Mouse (Mus musculus): ENCODE data around the gene Sp7. TPM values are rescaled to one million over a fixed set of nuclear protein-coding genes. Genes with fewer than 3 reads are reported as not detected.

The Sp7 gene
- under 1 TPM; 0.27 to 0.61 TPM for total RNA-seq (2021)
- long read RNA-seq, experiment 1, result 0 reads
- long read RNA-seq, experiment 2, result 0 reads

DNA sequence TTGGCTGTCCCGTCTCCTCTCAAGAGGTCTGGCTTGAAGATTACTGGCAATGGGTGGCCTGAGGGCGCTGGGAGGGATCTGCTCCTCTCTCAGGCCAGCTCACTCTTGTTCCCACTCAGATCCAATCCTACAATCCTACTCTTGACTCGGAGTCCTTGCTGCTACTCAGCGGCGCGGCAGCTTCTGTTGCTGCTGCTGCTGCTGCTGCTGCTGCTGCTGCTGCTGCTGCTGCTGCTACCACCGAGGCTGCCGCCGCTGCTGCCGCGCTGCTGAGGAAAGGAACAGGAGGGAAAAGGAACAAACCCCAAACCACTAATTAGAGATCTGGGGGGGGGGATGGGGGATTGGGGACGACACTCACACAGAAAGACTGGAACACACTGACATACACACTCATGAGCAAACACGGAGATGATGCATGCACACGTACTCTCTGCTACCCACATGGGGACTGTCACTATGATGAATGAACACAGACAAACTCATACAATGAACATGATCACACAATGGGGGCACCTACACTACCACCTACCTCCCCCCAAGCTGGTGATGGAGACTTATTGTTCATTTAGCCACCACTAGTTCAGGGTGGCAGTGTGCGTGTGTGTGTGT lies at the start of gene Sp7:
Sp7 (minus strand) TSS at position 450 of the 612 bp plus-strand sequence.
- intact Hi-C loops (cut with DNase I), result no loop called here
- Histone ChIP-seq H3K27ac (no peak within 1 kb of the TSS), H3K4me3 (no peak within 1 kb of the TSS)
- no peak for DNase-seq (ENCODE audit: extremely low spot score in 1 of 2, low spot score in 2 of 2)
- no peak for TF ChIP-seq CTCF (IDR thresholded peaks at IDR 0.05)

DNA sequence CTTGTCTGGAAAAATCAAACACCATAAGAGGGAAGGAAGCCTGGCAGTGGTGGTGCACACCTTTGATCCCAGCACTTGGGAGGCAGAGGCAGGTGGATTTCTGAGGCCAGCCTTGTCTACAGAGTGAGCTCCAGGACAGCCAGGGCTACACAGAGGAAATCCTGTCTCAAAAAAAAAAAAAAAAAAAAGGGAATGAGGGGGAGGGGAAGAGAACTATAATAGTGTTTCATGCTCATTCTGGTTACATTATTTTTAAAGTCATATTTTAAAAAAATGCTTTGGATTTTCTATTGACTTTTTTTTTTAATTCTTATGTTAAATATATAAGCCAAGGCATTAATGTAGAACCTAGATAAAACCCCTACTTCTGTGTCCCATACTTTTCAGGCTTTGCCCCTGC lies 46.7 kb upstream of the Sp7 start:
- TF ChIP-seq CTCF (IDR thresholded peaks at IDR 0.05), result no peak
- no peak for DNase-seq (ENCODE audit: extremely low spot score in 1 of 2, low spot score in 2 of 2)
- intact Hi-C loops (cut with DNase I), result no loop called here
- H3K4me3 ChIP-seq, result no peak overlapping the region
- H3K27ac ChIP-seq, result no peak overlapping the region

DNA sequence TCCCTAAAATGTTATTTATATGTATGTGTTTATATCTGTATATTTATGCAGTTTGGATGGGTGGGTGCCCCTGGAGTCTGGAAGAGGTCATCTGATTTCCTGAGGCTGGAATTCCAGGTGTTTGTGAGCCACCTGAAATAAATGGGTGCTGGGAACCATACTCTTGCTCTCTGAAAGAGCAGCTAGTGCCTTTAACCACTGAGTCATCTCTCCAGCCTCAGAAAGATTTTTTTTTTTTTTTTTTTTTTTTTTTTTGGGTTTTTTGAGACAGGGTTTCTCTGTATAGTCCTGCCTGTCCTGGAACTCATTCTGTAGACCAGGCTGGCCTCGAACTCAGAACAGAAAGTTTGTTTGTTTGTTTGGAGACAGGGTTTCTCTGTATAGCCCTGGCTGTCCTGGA lies 44.1 kb upstream of the Sp7 start:
- DNase-seq (ENCODE audit: extremely low spot score in 1 of 2, low spot score in 2 of 2), result no peak

DNA sequence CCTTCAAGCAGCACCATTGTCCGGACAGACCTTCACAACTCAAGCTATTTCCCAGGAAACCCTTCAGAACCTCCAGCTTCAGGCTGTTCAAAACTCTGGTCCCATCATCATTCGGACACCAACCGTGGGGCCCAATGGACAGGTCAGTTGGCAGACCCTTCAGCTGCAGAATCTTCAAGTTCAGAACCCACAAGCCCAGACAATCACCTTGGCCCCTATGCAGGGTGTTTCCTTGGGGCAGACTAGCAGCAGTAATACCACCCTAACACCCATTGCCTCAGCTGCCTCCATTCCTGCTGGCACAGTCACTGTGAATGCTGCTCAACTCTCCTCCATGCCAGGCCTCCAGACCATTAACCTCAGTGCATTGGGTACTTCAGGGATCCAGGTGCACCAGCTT lies 42.3 kb upstream of the Sp7 start:
- intact Hi-C loops (cut with DNase I), result loop anchor here (5.0 kb wide), 1 partner anchor 108 kb away; the partner anchor contains the start of genes Map3k12 and Tarbp2
- no peak for TF ChIP-seq CTCF (IDR thresholded peaks at IDR 0.05)

More for the DNA sequence above, 44.1 kb upstream of the Sp7 start:
- TF ChIP-seq CTCF (IDR thresholded peaks at IDR 0.05), result no peak
- Histone ChIP-seq H3K27ac (no peak overlapping the region), H3K4me3 (no peak overlapping the region)
- intact Hi-C loops (cut with DNase I), result no loop called here

DNA sequence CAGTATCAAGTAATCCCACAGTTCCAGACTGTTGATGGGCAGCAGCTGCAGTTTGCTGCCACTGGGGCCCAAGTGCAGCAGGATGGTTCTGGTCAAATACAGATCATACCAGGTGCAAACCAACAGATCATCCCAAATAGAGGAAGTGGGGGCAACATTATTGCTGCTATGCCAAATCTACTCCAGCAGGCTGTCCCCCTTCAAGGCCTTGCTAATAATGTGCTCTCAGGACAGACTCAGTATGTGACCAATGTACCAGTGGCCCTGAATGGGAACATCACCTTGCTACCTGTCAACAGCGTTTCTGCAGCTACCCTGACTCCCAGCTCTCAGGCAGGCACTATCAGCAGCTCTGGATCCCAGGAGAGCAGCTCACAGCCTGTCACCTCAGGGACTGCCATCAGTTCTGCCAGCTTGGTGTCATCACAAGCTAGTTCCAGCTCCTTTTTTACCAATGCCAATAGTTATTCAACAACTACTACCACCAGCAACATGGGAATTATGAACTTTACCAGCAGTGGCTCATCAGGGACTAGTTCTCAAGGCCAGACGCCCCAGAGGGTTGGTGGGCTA lies 41.7 kb upstream of the Sp7 start:
- no peak overlapping the region for H3K27ac ChIP-seq
- intact Hi-C loops (cut with DNase I), result loop anchor here (5.0 kb wide), 1 partner anchor 109 kb away; the partner anchor contains the start of genes Map3k12 and Tarbp2
- no peak for DNase-seq (ENCODE audit: extremely low spot score in 1 of 2, low spot score in 2 of 2)
- no peak for TF ChIP-seq CTCF (IDR thresholded peaks at IDR 0.05)
- H3K4me3 ChIP-seq, result no peak overlapping the region

More for the DNA sequence above, 42.3 kb upstream of the Sp7 start:
- Histone ChIP-seq H3K27ac (no peak overlapping the region), H3K4me3 (no peak overlapping the region)
- DNase-seq (ENCODE audit: extremely low spot score in 1 of 2, low spot score in 2 of 2), result no peak

DNA sequence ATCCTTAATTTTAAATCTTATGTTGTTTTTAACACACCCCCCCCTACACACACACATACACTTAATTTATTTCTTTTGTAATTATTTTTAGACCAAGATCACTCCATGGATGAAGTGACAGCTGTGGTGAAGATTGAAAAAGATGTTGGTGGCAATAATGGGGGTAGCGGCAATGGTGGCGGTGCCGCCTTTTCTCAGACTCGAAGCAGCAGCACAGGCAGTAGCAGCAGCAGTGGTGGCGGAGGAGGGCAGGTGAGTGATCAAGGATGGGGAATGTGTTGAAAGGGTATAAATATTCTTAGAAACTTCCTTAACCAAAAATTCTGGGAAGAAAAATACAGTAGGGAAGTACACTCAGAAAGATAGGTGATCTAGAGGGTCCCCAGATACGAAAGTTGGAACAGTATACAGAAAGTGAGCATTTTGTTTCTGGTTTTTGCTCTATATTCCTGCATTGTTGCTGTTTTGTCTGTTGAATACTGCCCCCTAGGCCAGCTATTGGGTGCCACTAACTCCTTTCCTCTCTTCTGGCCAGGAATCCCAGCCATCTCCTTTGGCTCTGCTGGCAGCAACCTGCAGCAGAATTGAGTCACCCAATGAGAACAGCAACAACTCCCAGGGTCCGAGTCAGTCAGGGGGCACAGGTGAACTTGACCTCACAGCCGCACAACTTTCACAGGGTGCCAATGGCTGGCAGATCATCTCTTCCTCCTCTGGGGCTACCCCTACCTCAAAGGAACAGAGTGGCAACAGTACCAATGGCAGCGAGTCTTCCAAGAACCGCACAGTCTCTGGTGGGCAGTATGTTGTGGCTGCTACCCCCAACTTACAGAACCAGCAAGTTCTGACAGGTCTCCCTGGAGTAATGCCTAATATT lies 40.9 kb upstream of the Sp7 start:
- TF ChIP-seq CTCF (IDR thresholded peaks at IDR 0.05), result peak; percentile 22
- no peak overlapping the region for H3K4me3 ChIP-seq
- no peak for DNase-seq (ENCODE audit: extremely low spot score in 1 of 2, low spot score in 2 of 2)
- intact Hi-C loops (cut with DNase I), result loop anchor here (5.0 kb wide), 1 partner anchor 109 kb away; the partner anchor contains the start of genes Map3k12 and Tarbp2
- H3K27ac ChIP-seq, result no peak overlapping the region

DNA sequence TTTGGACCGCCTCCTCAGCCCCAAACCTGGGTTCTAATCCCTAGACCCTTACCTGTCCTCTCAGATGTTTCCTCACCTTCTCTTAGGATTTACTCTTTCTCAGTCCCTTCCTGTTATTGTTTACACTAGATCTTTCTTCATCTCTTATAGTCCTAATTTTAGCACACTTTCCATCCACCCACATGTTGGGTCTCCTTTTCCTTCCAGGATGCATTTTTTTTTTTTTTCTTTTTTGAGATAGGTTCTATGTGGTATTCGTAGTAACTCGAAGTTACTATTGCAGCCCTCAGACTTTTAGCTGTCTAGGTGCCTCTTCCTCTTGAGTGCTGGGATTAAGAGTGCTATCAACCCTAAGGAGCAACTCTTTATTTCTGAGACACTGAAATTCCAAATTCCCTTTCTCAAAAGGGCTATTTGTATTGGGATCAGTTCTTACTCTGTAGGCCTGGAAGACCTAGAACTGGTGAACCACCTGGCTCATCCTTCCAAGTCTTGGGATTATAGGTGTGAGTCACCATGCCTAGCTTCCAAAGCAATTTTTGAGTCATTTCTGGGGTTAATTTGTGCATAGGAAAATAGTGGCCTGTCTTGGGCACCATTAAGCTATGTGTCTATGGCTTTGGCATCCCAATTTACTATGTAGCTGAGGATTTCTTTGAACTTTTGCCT lies 40.1 kb upstream of the Sp7 start:
- intact Hi-C loops (cut with DNase I), result loop anchor here (5.0 kb wide), 1 partner anchor 110 kb away; the partner anchor contains the start of genes Map3k12 and Tarbp2
- no peak for DNase-seq (ENCODE audit: extremely low spot score in 1 of 2, low spot score in 2 of 2)
- Histone ChIP-seq H3K27ac (peak overlapping the region; percentile 86), H3K4me3 (peak overlapping the region; percentile 65)
- TF ChIP-seq CTCF (IDR thresholded peaks at IDR 0.05), result no peak

DNA sequence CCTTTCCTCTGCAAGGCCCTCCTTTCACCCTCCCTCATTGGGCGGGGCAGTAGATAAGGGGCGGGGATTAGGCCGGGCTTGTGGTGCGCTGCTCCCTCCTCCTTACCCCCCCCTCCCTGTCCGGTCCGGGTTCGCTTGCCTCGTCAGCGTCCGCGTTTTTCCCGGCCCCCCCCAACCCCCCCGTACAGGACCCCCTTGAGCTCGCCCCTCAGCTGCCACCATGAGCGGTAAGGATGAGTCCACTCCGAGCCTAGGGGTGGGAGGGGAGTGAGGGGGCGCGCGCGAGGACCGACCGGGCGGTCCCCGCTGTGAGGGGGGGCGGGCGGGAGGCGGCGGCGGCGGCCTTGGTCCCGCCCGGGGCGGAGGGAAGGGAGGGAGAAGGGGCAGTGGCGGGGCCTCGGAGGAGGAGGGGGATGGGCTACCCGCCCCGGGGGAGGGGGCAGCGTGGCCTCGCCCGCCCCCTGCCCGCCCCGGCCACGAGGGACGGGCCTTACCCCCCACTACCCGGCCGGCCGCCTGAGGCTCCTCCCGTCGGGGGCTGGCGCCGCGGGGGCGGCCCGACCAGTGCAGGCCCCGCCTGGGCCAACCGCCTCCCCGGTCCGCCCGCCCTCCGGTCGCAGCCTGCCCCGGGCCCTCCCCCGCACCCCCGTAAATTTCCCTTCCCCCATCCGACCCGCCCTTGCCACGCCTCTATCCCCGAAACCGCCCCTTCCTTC lies 39.4 kb upstream of the Sp7 start:
- Histone ChIP-seq H3K27ac (peak overlapping the region; percentile 86), H3K4me3 (peak overlapping the region; percentile 65)
- TF ChIP-seq CTCF (IDR thresholded peaks at IDR 0.05), result no peak
- peak; percentile 59 to 75 for DNase-seq (ENCODE audit: extremely low spot score in 1 of 2, low spot score in 2 of 2)
- intact Hi-C loops (cut with DNase I), result loop anchor here (5.0 kb wide), 1 partner anchor 111 kb away; the partner anchor contains the start of genes Map3k12 and Tarbp2

DNA sequence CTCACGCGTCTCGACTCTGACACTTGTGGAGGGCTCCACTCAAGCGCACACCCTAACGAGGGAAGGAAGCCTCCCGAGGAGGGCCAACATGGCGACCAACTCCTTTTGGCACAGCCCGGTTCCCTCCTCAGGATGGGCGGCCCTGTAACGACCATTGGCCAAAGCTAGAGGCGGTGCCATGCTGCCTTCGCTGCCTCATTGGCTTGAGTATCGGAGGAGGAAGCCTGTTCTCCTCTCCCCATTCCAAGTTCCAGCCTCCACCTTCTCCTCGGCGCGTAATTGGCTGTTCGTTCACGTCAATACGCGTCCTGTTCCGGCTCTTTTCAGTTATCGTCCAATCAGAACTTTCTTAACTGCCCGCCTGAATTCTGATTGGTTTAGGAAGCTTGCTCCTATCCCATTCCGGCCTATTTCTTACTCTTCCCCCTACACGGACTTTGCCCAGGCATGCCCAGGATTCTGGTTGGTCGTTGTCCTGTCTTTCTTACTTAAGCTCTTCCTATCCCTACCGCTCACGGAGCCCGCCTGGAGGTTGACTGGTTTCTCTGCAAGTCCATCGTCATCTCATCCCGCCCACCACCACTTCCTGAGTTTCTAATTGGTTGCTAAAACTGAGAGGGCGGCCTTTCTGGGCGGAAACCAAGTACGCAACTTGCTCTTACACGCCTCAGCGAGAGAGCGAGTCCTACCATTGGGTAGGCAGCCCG lies 38.7 kb upstream of the Sp7 start, which contains the start of gene Sp1:
Sp1 (plus strand) TSS at position 655 of the 707 bp plus-strand sequence.
- intact Hi-C loops (cut with DNase I), result loop anchor here (1.0 to 5.0 kb wide), 2 partner anchors 65 to 112 kb away; partner anchors contain the start of genes Map3k12, Pcbp2 and Tarbp2
- DNase-seq (ENCODE audit: extremely low spot score in 1 of 2, low spot score in 2 of 2), result peak; percentile 98 to 99
- Histone ChIP-seq H3K27ac (peak within 1 kb of the TSS; percentile 97), H3K4me3 (peak within 1 kb of the TSS; percentile 65)
- no peak; the same call in 1 of the 2 replicates for TF ChIP-seq CTCF (IDR thresholded peaks at IDR 0.05)

Data from left cerebral cortex, adult 2 months (tissue).